Mouse (Mus musculus) kidney, adult 2 months (tissue): ENCODE data around the gene Kcnj11.

Experiments
- CTCF ChIP-seq: fragments of 200-500 bp; conservative IDR thresholded peaks from 2 replicates; pipeline ENCODE4 v1.5.1; 2011; ENCODE audit warnings: low read depth, mild to moderate bottlenecking, control low read depth, low read length, moderate library complexity, mixed read lengths; ENCODE audit not compliant: insufficient read depth, insufficient read length
- POLR2A ChIP-seq: fragments of 200-500 bp; IDR thresholded peaks from one replicate; pipeline ENCODE4 v1.6.1; 2011; ENCODE audit warnings: low read depth, low read length, control low read depth

- TF ChIP-seq POLR2A (no peak), CTCF (no peak)
Measured at GRCm38 (mm10) chr7:46147417-46147816, 46.9 kb upstream of the Kcnj11 start.
